Mouse (Mus musculus) embryonic facial prominence, embryonic 15.5 days (tissue): Measurements from ENCODE around the gene Hsf2bp. TPM values are rescaled to one million over a fixed set of nuclear protein-coding genes. Genes with fewer than 3 reads are reported as not detected.

Source experiments
- ATAC-seq: fragments of 200-750 bp; cut with Nextera tagmentation; 2 replicates; pipeline ENCODE4 v1.8.0; 2017; ENCODE audit warnings: low read depth, moderate TSS enrichment; ENCODE audit not compliant: insufficient number of reproducible peaks, low FRiP score, low TSS enrichment
- H3K27ac ChIP-seq: fragments of 300-500 bp; sonication (generic); replicated peaks from 2 replicates; pipeline ENCODE4 v1.5.1; 2015; ENCODE audit warnings: mild to moderate bottlenecking, inconsistent platforms
- H3K27me3 ChIP-seq: fragments of 300-500 bp; sonication (generic); 2 replicates; pipeline ENCODE4 v1.6.1; 2015; ENCODE audit warnings: inconsistent platforms
- H3K36me3 ChIP-seq: fragments of 300-500 bp; sonication (generic); 2 replicates; pipeline ENCODE4 v1.6.1; 2015; ENCODE audit warnings: mild to moderate bottlenecking, inconsistent platforms
- H3K4me1 ChIP-seq: fragments of 300-500 bp; sonication (generic); 2 replicates; pipeline ENCODE4 v1.6.1; 2015; ENCODE audit warnings: inconsistent platforms
- H3K4me2 ChIP-seq: fragments of 300-500 bp; sonication (generic); replicated peaks from 2 replicates; pipeline ENCODE4 v1.6.1; 2015; ENCODE audit warnings: mild to moderate bottlenecking, inconsistent platforms
- H3K4me3 ChIP-seq: fragments of 300-500 bp; sonication (generic); replicated peaks from 2 replicates; pipeline ENCODE4 v1.5.1; 2015; ENCODE audit warnings: mild to moderate bottlenecking, inconsistent platforms
- H3K9ac ChIP-seq: fragments of 300-500 bp; sonication (generic); 2 replicates; pipeline ENCODE4 v1.6.1; 2015; ENCODE audit warnings: inconsistent platforms
- H3K9me3 ChIP-seq: fragments of 300-500 bp; sonication (generic); replicated peaks from 2 replicates; pipeline ENCODE4 v1.6.1; 2016; ENCODE audit warnings: inconsistent platforms
- WGBS: fragments of 180-500 bp; shearing (Covaris S2); methylation state at CpG from one replicate; pipeline ENCODE4 v1.1.7; 2015; 5-methylcytosine and 5-hydroxymethylcytosine counted together
- polyA plus RNA-seq: library from polyadenylated mRNA; unstranded; fragments of >200 nt; fragmentation: Nextera tagmentation; extraction: Ambion mirVana; gene quantifications from 2 replicates; pipeline ENCODE4 v1.2.1, GENCODE M21; 2015

The Hsf2bp gene
- polyA plus RNA-seq, 1 experiment from 2014 or later, result 1.1 TPM

DNA sequence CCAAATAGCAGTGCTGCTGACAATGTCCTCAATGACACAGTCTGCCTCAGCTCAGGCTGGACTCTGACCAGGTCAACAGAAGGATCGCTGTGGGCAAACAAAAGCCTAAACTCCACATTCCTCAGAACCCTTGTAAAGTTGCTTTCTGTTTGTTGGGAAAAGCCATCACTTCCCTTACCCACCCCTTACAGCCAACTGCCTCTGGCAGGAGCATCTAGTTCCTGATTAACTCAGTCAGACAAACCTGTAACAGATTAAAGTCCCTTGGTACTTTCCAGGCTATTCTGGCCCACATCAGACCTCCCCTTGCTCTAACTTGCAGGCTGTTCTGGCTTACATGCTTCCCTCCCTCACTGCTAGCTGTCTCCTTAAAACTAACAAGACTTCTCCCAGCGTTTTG, 70.5 kb downstream of the Hsf2bp start:
- peak; percentile 69 for ATAC-seq
- WGBS, result 16% methylated on average over 2 of the region's 2 CpGs
- H3K4me2 ChIP-seq, result no peak overlapping the region

DNA sequence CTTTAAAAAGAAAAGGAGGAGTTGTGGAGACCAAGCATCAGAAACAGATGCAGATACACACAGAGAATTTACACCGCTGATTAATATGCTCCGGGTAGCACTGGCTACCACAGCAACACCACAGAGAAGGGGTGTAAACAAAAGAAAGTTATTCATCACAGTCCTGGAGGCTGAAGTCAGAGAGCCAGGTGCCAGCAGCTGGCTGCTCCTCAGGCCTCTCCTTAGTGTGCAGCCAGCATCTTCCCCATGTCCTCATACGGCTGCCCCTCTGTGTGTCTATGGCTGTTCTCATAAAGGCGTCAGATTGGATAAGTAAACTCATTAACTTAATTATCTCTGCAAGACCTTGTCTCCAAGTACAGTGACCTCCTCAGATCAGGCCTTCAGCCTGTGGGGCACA, 73.2 kb downstream of the Hsf2bp start:
- Histone ChIP-seq H3K4me3 (no peak overlapping the region), H3K36me3 (no peaks in the 10 kb centered on the region), H3K27me3 (no peaks in the 10 kb centered on the region), H3K9me3 (no peaks in the 10 kb centered on the region), H3K27ac (no peak overlapping the region), H3K4me1 (peaks cover 13% of the 10 kb centered on the region), H3K4me2 (no peak overlapping the region), H3K9ac (no peak overlapping the region)
- no peak for ATAC-seq
- 80% methylated on average over 4 of the region's 4 CpGs for WGBS

More for the DNA sequence above, 70.5 kb downstream of the Hsf2bp start:
- H3K9me3 ChIP-seq, result no peaks in the 10 kb centered on the region
- peak overlapping the region; percentile 77 for H3K27ac ChIP-seq
- H3K36me3 ChIP-seq, result no peaks in the 10 kb centered on the region
- no peak overlapping the region for H3K9ac ChIP-seq
- peaks cover 13% of the 10 kb centered on the region for H3K4me1 ChIP-seq
- H3K4me3 ChIP-seq, result no peak overlapping the region
- no peaks in the 10 kb centered on the region for H3K27me3 ChIP-seq

DNA sequence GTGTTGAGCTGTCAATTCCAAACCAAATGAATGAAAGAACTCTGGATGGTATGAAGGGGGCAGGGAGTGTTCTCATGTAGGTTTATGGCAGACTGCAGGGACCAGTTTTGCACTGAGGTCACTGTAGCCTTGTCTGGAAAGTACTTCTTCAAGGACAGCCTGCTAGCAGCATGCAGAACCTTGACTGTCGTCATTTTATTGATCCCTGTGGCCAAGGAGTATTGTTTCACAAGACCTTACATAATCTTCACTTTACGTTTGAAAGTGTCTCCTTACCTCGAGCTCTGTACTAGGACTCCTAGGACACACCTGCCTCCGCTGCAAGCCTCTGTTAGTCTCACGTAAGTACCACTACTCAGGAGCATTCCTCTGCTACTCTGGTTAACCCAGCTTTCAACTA, 73.9 kb downstream of the Hsf2bp start:
- Histone ChIP-seq H3K9ac (no peak overlapping the region), H3K36me3 (no peaks in the 10 kb centered on the region), H3K27ac (no peak overlapping the region), H3K27me3 (no peaks in the 10 kb centered on the region), H3K9me3 (no peaks in the 10 kb centered on the region), H3K4me1 (peaks cover 13% of the 10 kb centered on the region), H3K4me3 (no peak overlapping the region), H3K4me2 (no peak overlapping the region)
- no peak for ATAC-seq
- WGBS, result 81% methylated on average over 5 of the region's 5 CpGs

DNA sequence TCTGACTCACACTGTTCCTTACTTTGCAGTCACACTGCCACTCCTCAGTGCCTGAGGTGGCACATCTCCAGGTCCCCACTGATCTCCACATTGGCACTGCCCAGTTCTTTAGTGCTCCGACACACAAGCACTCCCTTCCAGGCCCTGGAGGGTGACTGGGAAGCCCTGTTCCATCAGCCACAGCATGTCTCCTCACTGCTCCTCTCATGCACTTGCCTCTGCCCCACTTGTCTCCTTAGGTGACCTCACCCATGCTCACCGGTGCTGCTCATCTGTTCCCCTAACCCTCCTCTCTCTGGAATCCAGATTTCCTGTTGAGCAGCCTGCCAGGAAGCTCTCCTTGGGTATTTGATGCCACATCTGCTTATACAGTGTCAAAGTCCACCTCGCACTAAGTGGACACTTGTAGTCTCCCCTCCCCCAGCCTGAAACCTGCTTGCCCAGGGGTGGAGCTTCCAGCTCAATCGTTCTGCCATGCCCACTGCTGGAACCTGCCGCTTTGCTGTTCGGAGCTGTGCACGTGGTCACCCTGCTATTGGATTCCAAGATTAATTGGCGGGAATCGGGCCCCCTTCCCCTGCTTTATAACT, 81.5 kb downstream of the Hsf2bp start:
- Histone ChIP-seq H3K27me3 (no peaks in the 10 kb centered on the region), H3K27ac (no peak overlapping the region), H3K9ac (no peak overlapping the region), H3K4me2 (no peak overlapping the region), H3K4me3 (no peak overlapping the region), H3K9me3 (no peaks in the 10 kb centered on the region), H3K4me1 (peaks cover 4% of the 10 kb centered on the region), H3K36me3 (no peaks in the 10 kb centered on the region)
- no peak for ATAC-seq
- 90% methylated on average over 9 of the region's 9 CpGs for WGBS

DNA sequence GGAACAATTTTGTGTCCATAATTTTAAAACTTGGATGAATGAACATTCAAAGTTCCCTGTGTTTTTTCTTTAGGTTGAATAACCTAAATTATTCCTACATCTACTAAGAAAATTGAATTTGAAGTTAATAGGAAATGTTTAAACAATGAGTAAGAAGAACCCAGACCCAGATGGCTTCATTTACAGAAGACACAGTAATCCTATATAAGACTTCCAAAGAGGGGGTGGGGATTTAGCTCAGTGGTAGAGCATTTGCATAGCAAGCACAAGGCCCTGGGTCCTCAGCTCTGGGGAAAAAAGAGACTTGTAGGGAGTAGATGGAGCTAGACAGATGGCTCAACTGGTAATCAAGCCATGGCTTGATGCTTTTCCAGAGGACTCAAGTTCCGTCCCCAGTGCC, 87.1 kb downstream of the Hsf2bp start:
- no peaks in the 10 kb centered on the region for H3K27me3 ChIP-seq
- peaks cover 8% of the 10 kb centered on the region for H3K4me1 ChIP-seq
- H3K4me3 ChIP-seq, result no peak overlapping the region
- ATAC-seq, result no peak
- no peak overlapping the region for H3K9ac ChIP-seq
- no peaks in the 10 kb centered on the region for H3K36me3 ChIP-seq
- H3K9me3 ChIP-seq, result no peaks in the 10 kb centered on the region
- H3K27ac ChIP-seq, result peak overlapping the region; percentile 56; the same call in 1 of the 2 replicates
- WGBS, result 41% methylated on average over 1 of the region's 1 CpGs
- no peak overlapping the region for H3K4me2 ChIP-seq

DNA sequence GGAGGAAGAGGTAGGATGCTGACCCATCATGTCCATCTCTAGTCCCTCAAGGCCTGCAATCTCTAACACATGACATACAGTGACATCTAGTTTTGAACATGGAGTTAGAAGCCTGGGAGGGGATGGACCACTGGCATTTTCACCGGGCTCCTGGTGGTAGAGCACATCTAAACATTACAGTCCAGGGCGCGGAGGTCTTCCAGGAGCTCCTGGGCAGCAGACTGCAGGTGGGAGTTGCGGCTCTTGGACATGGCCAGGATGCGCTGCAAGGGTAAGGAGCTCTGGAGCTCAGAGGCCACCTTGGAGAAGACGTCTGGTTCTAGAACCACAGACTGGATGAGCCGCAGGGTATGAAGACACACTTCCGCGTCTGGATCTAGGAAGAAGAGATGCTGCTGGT, 89.7 kb downstream of the Hsf2bp start:
- WGBS, result 84% methylated on average over 9 of the region's 9 CpGs
- no peak overlapping the region for H3K9ac ChIP-seq
- H3K36me3 ChIP-seq, result no peaks in the 10 kb centered on the region
- H3K9me3 ChIP-seq, result no peaks in the 10 kb centered on the region
- no peaks in the 10 kb centered on the region for H3K27me3 ChIP-seq
- ATAC-seq, result no peak
- peaks cover 18% of the 10 kb centered on the region for H3K4me1 ChIP-seq
- H3K4me3 ChIP-seq, result no peak overlapping the region
- H3K27ac ChIP-seq, result no peak overlapping the region
- no peak overlapping the region for H3K4me2 ChIP-seq

DNA sequence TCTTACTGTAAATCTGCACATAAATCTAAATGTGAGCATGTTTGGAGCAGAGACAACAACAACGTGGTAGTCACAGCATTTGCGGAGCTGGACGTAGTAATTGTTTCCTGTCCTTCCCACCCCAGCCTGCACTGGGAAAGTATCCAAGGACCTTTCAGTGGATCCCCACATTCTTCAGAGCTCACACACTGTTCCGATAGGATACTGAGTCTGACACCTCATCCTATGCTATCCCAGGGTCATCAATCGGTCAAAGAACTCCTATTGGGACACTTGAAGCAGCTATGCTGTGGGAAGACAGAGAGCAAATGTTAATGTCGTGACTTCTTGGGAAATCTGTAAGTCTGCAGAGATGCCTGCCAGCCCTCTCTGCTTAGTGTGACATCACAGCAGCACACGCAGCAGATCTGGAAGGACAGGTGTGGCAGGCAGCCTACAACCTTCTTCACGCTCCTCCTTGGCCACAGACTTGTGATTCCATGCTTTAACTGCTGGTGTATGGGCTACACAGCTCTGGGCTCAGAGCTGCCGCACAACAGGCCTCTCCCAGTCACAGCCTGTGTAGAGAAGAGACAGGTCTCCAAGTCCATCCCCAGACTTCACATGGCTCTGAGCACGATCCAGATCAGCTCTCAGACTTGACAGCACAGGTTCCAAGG, 92.1 kb downstream of the Hsf2bp start:
- Histone ChIP-seq H3K4me1 (peaks cover 19% of the 10 kb centered on the region; the same call in 1 of the 2 replicates), H3K9me3 (no peaks in the 10 kb centered on the region), H3K4me2 (no peak overlapping the region), H3K27ac (0 out of 2 replicates have a peak overlapping the region, but pooled peaks have one; percentile 34), H3K36me3 (no peaks in the 10 kb centered on the region), H3K4me3 (no peak overlapping the region), H3K27me3 (no peaks in the 10 kb centered on the region), H3K9ac (no peak overlapping the region)
- ATAC-seq, result no peak; the same call in 1 of the 2 replicates
- 52% methylated on average over 10 of the region's 10 CpGs for WGBS

DNA sequence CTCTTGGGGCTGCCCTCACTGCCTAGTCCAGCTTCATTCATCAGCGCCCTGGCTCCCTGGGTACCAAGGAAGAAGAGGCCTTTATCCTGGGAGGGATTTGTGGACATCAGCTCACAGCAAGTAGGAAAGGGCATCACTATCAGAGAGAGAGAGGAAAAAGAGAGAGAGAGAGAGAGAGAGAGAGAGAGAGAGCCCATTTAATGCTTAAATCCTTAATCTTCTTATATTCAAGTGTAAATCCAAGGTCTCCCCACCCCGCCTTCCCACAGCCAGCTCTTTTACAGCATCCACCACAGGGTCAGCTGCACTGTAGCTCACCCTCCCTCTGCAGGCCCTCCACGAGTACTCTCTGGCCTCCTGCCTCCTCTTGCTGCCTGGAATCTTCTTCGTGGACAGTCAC, 94.5 kb downstream of the Hsf2bp start:
- no peak for ATAC-seq
- Histone ChIP-seq H3K4me2 (no peak overlapping the region), H3K9ac (no peak overlapping the region), H3K4me1 (peaks cover 37% of the 10 kb centered on the region), H3K27me3 (no peaks in the 10 kb centered on the region), H3K4me3 (no peak overlapping the region), H3K9me3 (no peaks in the 10 kb centered on the region), H3K27ac (no peak overlapping the region), H3K36me3 (no peaks in the 10 kb centered on the region)
- WGBS, result 56% methylated on average over 4 of the region's 4 CpGs

DNA sequence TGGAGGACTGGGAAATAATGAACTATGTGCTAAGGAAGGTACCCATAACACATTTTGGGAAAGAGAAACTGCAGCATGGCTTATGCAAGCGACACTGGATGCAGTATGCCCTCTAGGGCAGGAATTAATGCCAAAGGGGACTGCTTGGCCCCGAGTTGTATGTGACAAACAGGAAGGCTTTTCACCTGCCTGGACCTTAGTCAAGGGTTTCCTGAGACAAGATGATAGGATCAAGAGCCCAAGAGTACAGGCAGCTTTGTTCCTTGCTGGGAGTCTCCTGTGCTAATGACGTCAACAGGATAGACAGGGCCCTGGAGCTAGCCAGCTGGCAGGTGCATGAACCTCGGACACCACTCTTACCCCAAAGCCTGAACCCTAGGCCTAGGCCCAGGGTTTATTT, 95.5 kb downstream of the Hsf2bp start:
- 72% methylated on average over 4 of the region's 4 CpGs for WGBS
- no peak for ATAC-seq
- no peak overlapping the region for H3K4me3 ChIP-seq
- no peak overlapping the region for H3K27ac ChIP-seq
- H3K4me1 ChIP-seq, result peaks cover 38% of the 10 kb centered on the region
- no peaks in the 10 kb centered on the region for H3K27me3 ChIP-seq
- no peak overlapping the region for H3K4me2 ChIP-seq
- H3K9ac ChIP-seq, result no peak overlapping the region
- H3K36me3 ChIP-seq, result no peaks in the 10 kb centered on the region
- H3K9me3 ChIP-seq, result no peaks in the 10 kb centered on the region

DNA sequence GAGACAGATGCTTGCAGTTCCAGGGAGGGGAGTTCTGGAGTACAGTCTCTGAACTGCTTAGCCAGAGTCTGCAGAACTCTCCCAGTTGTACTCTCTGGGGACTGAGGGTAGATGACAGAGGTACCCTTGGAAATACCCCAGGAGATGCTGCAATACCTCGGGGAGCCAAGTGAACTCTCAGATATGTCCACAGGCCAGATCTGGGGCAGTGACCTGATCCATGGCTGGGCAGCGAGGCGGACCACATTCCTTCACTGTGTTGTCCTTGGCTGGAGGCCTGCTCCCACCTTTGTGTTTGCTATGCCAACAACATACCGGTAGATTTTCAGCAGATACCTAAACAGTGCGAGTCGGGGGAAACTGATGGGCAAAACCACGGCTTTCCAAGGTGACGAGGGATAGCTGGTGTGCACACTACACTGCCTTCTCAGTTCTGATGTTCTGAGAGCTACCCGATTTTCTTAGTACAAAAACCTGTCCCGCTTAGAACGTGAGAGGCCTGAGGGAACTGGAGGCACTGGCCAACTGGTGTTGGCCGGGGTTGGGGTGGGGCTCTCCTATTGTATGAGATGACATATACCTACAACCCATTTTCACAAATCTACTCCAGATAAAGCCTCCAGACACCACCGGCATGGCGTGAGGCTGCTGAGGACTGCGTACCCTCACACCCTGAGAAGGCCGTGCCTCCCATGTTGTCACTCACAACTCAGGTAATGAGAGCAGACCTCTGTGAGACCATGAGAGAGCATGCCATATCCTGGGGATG, 96.7 kb downstream of the Hsf2bp start:
- Histone ChIP-seq H3K9ac (no peak overlapping the region), H3K9me3 (no peaks in the 10 kb centered on the region), H3K4me2 (no peak overlapping the region), H3K4me1 (peaks cover 46% of the 10 kb centered on the region), H3K4me3 (no peak overlapping the region), H3K36me3 (no peaks in the 10 kb centered on the region), H3K27me3 (no peaks in the 10 kb centered on the region), H3K27ac (no peak overlapping the region)
- 74% methylated on average over 16 of the region's 16 CpGs for WGBS
- no peak for ATAC-seq

DNA sequence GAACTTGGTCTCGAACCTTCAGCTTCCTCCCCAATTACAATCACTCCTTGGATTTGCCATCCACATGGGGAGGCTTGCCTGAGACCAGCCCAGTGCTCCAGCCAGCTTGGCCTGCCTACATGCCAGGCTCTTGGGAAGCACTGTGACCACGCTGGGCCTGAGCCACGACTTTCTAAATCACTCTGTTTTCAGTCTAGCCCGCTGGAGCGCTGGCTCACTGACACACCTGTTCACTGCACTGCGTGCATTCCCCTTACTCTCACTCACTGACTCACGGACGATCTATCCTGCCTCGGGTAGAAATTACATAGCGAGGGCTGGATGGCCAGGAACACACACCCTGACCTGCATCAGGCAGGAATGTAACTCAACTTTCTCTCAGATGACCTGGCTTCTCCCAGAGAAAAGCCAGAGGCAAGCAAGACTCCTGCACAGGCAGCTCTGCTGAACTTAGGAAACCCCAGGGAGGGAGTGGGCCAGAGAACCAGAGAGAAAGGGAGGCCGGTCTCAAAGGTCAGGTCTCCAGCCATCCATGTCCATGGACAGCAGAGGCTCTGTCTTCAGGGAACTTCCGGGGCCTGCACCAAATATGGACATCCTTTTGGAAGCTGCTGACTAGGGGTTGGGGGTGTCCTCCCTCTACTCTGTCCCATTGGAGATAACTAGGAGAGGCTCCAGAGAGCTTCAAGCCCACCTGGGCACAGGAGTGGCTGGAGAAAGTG, 97.4 kb downstream of the Hsf2bp start:
- Histone ChIP-seq H3K27ac (no peak overlapping the region), H3K9me3 (no peaks in the 10 kb centered on the region), H3K36me3 (no peaks in the 10 kb centered on the region), H3K27me3 (no peaks in the 10 kb centered on the region), H3K4me1 (peaks cover 40% of the 10 kb centered on the region), H3K4me3 (no peak overlapping the region), H3K9ac (no peak overlapping the region), H3K4me2 (no peak overlapping the region)
- 69% methylated on average over 12 of the region's 12 CpGs for WGBS
- ATAC-seq, result no peak
